Mouse (Mus musculus): ENCODE measurements around the gene Sppl2b. TPM values are rescaled to one million over a fixed set of nuclear protein-coding genes. Genes with fewer than 3 reads are reported as not detected.

The Sppl2b gene
- total RNA-seq, 4 experiments from 2014 or later, result 11.1 to 15.9 (median 14.4) TPM

DNA sequence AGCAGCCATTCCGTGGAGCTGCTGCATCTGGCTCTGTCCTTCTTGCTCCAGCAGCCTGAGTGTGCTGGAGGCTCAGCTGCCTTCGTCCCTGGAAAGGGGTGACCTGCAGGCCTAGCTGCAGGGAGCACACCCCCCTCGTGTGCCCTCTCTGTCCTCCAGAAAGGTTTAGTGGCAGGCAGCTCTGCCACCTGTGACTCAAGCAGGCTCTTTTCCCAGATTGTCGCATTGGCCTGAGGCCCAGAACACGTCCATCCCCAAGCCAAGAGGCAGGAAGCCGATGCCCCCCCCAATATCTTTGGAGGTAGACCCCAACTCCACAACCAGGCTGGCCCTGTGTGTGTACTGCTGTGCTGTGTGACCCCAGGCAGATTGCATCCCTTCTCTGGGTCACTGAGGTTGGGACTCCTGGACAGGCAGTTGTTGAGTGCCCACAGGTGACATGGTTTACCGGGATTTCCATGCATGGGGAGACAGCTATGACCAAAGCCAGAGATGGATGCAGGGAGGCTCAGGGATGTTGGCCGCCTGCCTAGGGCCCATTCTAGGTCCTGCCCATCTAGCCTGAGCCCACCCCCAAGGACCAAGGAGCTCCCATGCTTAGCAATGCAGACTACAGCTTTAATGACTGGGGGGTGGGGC lies 9.9 kb upstream of the Sppl2b start:
- no peak for DNase-seq (ENCODE audit: low spot score)

GRCm38 (mm10) chr10:80845732-80846131 lies 9.3 kb upstream of the Sppl2b start:
- no peak for DNase-seq (ENCODE audit: low spot score)

DNA sequence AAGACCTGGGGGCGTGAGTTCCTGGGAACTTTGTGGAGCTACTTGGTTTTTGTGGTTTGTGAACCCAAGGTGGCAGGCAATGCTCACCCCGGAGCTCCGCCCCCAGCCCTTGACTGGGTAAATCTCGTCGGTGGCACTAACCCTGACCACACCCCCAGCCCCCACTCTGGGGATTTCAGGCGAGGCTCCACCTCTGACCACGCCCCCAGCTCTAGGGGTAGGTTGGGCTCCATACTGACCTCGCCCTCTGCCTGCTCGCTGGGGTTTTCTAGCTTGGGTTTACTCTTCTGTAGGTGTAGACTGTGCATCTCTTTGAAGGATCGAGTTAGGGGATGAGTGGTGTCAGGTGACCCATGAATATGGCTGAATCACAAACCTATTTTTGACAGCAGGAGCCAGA lies 6.5 kb upstream of the Sppl2b start:
- DNase-seq (ENCODE audit: low spot score), result no peak

- no peak for DNase-seq (ENCODE audit: low spot score)
Measured at GRCm38 (mm10) chr10:80855749-80856073, 636 bp downstream of the Sppl2b start.

DNA sequence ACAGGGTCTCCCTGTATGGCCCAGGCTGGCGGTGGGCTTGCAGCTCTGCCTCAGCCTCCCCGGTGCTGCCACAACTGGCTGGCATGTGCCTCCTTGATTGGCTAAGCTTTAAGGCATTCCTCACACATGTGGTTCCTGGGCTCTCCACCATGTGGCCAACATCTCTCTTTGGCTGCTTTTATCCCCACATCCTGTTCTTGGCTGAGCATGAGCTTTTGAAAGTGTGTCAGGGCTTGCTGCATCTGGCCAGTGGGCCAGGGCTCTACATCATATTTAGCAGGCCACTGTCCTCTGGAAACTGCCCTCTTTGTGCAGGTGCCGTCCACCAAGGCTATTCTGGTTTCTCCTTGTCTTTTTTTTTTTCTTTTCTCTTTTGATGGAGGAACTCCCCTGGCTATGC lies 1.2 kb downstream of the Sppl2b start:
- peak; percentile 28 for DNase-seq (ENCODE audit: low spot score)

GRCm38 (mm10) chr10:80856908-80857307 lies 1.8 kb downstream of the Sppl2b start:
- DNase-seq (ENCODE audit: low spot score), result no peak

DNA sequence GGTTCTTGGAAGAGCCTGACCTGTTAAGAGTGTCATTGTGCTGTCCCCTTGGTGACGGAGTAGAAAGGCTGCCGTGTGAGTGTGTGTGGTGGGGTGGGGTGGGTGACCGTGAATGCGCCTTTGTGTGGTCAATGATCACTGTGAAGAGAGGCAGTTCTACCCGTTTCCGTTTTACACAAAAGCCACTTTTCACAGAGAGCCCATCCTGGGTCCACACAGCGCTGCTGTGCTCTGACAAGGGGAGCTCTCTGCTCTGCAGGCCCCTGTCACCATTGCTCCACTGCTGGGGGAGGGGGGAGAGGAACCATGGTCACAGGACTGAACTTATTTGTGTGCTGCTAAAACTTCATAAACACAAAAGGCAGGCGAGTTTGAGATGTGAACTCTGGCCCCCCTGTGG lies 2.3 kb downstream of the Sppl2b start:
- DNase-seq (ENCODE audit: low spot score), result no peak

GRCm38 (mm10) chr10:80857848-80858247 lies 2.8 kb downstream of the Sppl2b start:
- no peak for DNase-seq (ENCODE audit: low spot score)

- no peak for DNase-seq (ENCODE audit: low spot score)
Measured at GRCm38 (mm10) chr10:80858350-80858935, 3.4 kb downstream of the Sppl2b start.

- no peak for DNase-seq (ENCODE audit: low spot score)
Measured at GRCm38 (mm10) chr10:80862305-80862704, 7.2 kb downstream of the Sppl2b start.

DNA sequence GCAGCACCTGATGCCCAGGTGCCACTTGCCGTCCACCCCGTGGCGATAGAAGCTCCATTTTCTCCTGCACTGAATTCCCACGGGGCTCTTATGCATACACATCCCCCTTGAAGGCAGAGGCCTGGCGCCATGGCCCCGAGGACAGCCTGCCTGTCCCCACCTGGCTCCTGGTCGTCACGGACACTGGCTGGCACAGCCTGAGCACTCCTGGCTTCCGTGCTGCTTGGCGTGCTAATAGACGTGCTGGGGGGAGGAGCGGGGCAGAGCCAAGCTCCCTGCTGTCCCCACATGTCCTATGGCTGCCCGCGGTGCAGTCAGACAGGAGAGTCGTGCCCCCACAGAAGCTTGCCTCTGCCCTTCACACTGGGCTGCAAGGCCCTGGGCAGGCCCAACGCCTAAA lies 9.4 kb downstream of the Sppl2b start:
- DNase-seq (ENCODE audit: low spot score), result no peak

DNA sequence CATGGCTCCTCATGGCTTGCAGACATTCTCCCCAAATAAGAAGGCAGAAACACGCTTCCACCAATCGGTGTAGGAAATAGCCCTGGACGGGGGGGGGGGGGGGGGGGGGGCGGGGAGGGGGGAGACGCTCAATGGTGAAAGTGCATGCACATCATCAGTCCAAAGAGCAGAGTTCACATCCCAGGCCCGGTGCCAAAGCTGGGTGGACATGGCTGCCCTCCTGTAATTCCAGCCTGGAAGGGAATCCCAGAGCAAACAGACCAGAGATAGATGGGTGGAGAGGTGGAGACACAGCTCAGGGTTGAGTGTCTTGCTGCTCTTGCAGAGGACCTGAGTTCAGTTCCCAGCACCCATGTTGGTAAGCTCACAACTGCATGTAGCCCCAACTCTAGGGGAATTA lies 15.9 kb downstream of the Sppl2b start:
- no peak for DNase-seq (ENCODE audit: low spot score)

GRCm38 (mm10) chr10:80871581-80871980 lies 16.5 kb downstream of the Sppl2b start, which contains the start of gene Tmprss9:
Gene Tmprss9, plus strand, starts transcription at chr10:80871848.
- DNase-seq (ENCODE audit: low spot score), result no peak

- DNase-seq (ENCODE audit: low spot score), result no peak
Measured at GRCm38 (mm10) chr10:80874035-80874434, 19.0 kb downstream of the Sppl2b start.

- peak; percentile 50 for DNase-seq (ENCODE audit: low spot score)
Measured at GRCm38 (mm10) chr10:80876028-80876427, 21.0 kb downstream of the Sppl2b start.

DNA sequence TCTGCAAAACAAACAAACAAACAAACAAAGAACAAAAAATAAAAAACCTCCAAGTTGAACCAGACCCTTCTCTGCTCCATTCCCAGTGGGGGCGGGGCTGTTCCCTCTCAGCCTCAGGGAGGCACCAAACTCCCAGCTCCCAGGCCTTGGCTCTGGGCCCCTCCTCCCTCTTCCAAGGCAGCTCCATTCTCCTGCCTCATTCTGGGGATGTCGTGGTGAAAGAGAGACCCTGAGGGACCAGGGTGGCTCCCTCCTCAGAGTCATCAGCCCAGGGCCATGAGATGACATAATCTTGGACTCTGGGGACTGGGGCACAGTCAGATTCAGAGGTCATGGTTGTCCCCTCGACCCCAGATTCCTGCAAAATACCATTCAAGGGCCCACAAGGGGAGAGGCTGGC lies 21.5 kb downstream of the Sppl2b start:
- DNase-seq (ENCODE audit: low spot score), result no peak

DNA sequence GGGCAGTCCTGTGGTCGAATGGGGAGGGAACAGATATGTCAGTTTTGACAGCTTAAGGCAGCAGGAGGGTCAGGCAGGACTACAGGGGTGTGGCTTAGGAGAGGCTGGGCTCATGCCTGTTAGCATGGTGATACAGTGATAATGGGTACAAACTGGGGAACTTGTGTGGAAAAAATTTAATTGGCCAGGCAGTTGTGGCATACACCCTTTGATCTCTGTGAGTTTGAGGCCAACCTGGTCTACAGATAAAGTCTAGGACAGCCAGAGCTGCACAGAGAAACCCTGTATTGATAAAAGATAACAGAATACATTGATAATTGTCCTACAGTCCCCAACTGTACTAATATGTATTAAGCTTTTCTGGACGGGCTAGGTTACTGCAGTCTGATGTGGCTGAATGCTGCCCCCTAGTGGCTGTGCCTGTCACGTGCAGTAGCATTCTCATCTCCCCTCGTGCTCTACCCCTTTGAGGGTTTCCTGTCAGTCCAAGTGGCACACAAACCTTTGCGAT lies 25.1 kb downstream of the Sppl2b start:
- peak; percentile 47 for DNase-seq (ENCODE audit: low spot score)

GRCm38 (mm10) chr10:80880901-80881300 lies 25.8 kb downstream of the Sppl2b start:
- no peak for DNase-seq (ENCODE audit: low spot score)

GRCm38 (mm10) chr10:80881301-80881700 lies 26.2 kb downstream of the Sppl2b start:
- DNase-seq (ENCODE audit: low spot score), result peak; percentile 65

- DNase-seq (ENCODE audit: low spot score), result peak; percentile 76
Measured at GRCm38 (mm10) chr10:80887181-80887580, 32.1 kb downstream of the Sppl2b start.

DNA sequence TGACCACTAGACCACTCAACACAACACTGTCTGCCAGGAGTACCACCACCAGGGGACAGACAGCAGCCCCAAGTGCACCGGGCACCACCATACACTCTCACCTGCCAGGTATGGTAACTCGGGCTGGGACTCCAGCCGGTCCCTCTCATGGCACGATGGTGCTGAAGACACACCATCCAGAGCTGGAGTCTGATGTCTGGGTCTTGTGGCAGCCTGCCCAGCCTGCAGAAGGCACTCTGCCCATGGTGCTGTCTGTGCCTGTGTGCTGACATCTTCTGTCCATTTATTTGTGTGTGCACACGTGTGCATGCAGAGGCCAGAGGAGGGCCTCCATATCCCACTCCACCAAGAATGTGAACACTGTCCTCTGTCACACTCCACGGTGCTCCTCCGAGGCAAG lies 40.0 kb downstream of the Sppl2b start:
- DNase-seq (ENCODE audit: low spot score), result no peak

GRCm38 (mm10) chr10:80895697-80896096 lies 40.6 kb downstream of the Sppl2b start:
- DNase-seq (ENCODE audit: low spot score), result no peak

Measured in heart, adult 8-10 months (tissue).